Mouse (Mus musculus) erythroblast, embryonic 14.5 days (primary cell): ENCODE data around the gene Coq8b. TPM values are rescaled to one million over a fixed set of nuclear protein-coding genes. Genes with fewer than 3 reads are reported as not detected.

Experiments used
- H3K27me3 ChIP-seq: 2 replicates; pipeline ENCODE4 v1.6.1; 2012; ENCODE audit warnings: inconsistent platforms; ENCODE audit not compliant: control insufficient read depth
- H3K36me3 ChIP-seq: 2 replicates; pipeline ENCODE4 v1.6.1; 2012; ENCODE audit warnings: mild to moderate bottlenecking, inconsistent platforms; ENCODE audit not compliant: control insufficient read depth
- H3K4me1 ChIP-seq: 2 replicates; pipeline ENCODE4 v1.6.1; 2012; ENCODE audit warnings: inconsistent platforms; ENCODE audit not compliant: control insufficient read depth
- H3K4me3 ChIP-seq: replicated peaks from 2 replicates; pipeline ENCODE3; 2012; ENCODE audit warnings: moderate library complexity, mild to moderate bottlenecking, inconsistent platforms
- H3K9me3 ChIP-seq: 2 replicates; pipeline ENCODE4 v1.6.1; 2012; ENCODE audit warnings: low read length, inconsistent platforms, mixed read lengths; ENCODE audit not compliant: control insufficient read depth
- GATA1 ChIP-seq: IDR thresholded peaks from 2 replicates; pipeline ENCODE4 v1.6.1; 2012; ENCODE audit warnings: low read length, inconsistent platforms, mixed read lengths
- TAL1 ChIP-seq: IDR thresholded peaks from 3 replicates; pipeline ENCODE4 v1.6.1; 2012; ENCODE audit warnings: low read length, inconsistent platforms, mixed read lengths
- polyA plus RNA-seq: library from polyadenylated mRNA; stranded (reverse); fragments of >175 nt; gene quantifications from 2 replicates; pipeline ENCODE4 v1.2.3, GENCODE M21; 2012

The Coq8b gene
- polyA plus RNA-seq, 1 experiment: 2.7 TPM

GRCm38 (mm10) chr7:27276021-27276420 is 43.2 kb downstream of the Coq8b start:
- peaks cover 17% of the 10 kb centered on the region for H3K4me1 ChIP-seq
- no peak overlapping the region for H3K4me3 ChIP-seq
- TF ChIP-seq GATA1 (no peak), TAL1 (no peak)
- H3K27me3 ChIP-seq: no peaks in the 10 kb centered on the region
- H3K36me3 ChIP-seq: no peaks in the 10 kb centered on the region
- H3K9me3 ChIP-seq: peaks cover 3% of the 10 kb centered on the region; the same call in 1 of the 2 replicates

- Histone ChIP-seq H3K9me3 (no peaks in the 10 kb centered on the region), H3K36me3 (no peaks in the 10 kb centered on the region), H3K27me3 (no peaks in the 10 kb centered on the region), H3K4me3 (no peak overlapping the region), H3K4me1 (peaks cover 17% of the 10 kb centered on the region)
- TF ChIP-seq TAL1 (no peak), GATA1 (no peak)
Observed at GRCm38 (mm10) chr7:27277191-27277590, 44.4 kb downstream of the Coq8b start.

- no peaks in the 10 kb centered on the region for H3K36me3 ChIP-seq
- TF ChIP-seq TAL1 (no peak), GATA1 (no peak)
Observed at GRCm38 (mm10) chr7:27281717-27282116, 48.9 kb downstream of the Coq8b start.

GRCm38 (mm10) chr7:27282225-27282624 is 49.4 kb downstream of the Coq8b start:
- Histone ChIP-seq H3K27me3 (peaks cover 14% of the 10 kb centered on the region), H3K9me3 (no peaks in the 10 kb centered on the region), H3K4me3 (no peak overlapping the region), H3K4me1 (peaks cover 6% of the 10 kb centered on the region), H3K36me3 (no peaks in the 10 kb centered on the region)
- TF ChIP-seq TAL1 (no peak), GATA1 (no peak)

More at GRCm38 (mm10) chr7:27281717-27282116, 48.9 kb downstream of the Coq8b start:
- Histone ChIP-seq H3K9me3 (no peaks in the 10 kb centered on the region), H3K4me3 (no peak overlapping the region), H3K4me1 (peaks cover 7% of the 10 kb centered on the region), H3K27me3 (peaks cover 14% of the 10 kb centered on the region)

- Histone ChIP-seq H3K36me3 (no peaks in the 10 kb centered on the region), H3K9me3 (no peaks in the 10 kb centered on the region)
- TF ChIP-seq GATA1 (no peak), TAL1 (no peak)
Observed at GRCm38 (mm10) chr7:27284865-27285697, 52.3 kb downstream of the Coq8b start.

GRCm38 (mm10) chr7:27285698-27286066 is 52.9 kb downstream of the Coq8b start:
- peaks cover 6% of the 10 kb centered on the region for H3K4me1 ChIP-seq
- no peaks in the 10 kb centered on the region for H3K36me3 ChIP-seq
- no peak for TF ChIP-seq TAL1
- TF ChIP-seq GATA1: no peak
- H3K4me3 ChIP-seq: no peak overlapping the region
- no peaks in the 10 kb centered on the region for H3K9me3 ChIP-seq
- peaks cover 14% of the 10 kb centered on the region for H3K27me3 ChIP-seq

More at GRCm38 (mm10) chr7:27284865-27285697, 52.3 kb downstream of the Coq8b start:
- peaks cover 6% of the 10 kb centered on the region for H3K4me1 ChIP-seq
- H3K4me3 ChIP-seq: no peak overlapping the region
- peaks cover 14% of the 10 kb centered on the region for H3K27me3 ChIP-seq

- TF ChIP-seq GATA1: no peak
- no peak for TF ChIP-seq TAL1
Observed at GRCm38 (mm10) chr7:27288732-27289131, 55.9 kb downstream of the Coq8b start.

GRCm38 (mm10) chr7:27290555-27290954 is 57.7 kb downstream of the Coq8b start:
- TF ChIP-seq GATA1 (no peak), TAL1 (no peak)
- H3K27me3 ChIP-seq: peaks cover 3% of the 10 kb centered on the region
- no peaks in the 10 kb centered on the region for H3K9me3 ChIP-seq
- no peaks in the 10 kb centered on the region for H3K36me3 ChIP-seq
- no peak overlapping the region for H3K4me3 ChIP-seq
- no peaks in the 10 kb centered on the region for H3K4me1 ChIP-seq

More at GRCm38 (mm10) chr7:27288732-27289131, 55.9 kb downstream of the Coq8b start:
- Histone ChIP-seq H3K9me3 (no peaks in the 10 kb centered on the region), H3K36me3 (no peaks in the 10 kb centered on the region), H3K4me1 (peaks cover 6% of the 10 kb centered on the region), H3K27me3 (peaks cover 14% of the 10 kb centered on the region), H3K4me3 (no peak overlapping the region)

- Histone ChIP-seq H3K9me3 (no peaks in the 10 kb centered on the region), H3K4me1 (no peaks in the 10 kb centered on the region), H3K27me3 (no peaks in the 10 kb centered on the region; the same call in 1 of the 2 replicates), H3K36me3 (no peaks in the 10 kb centered on the region), H3K4me3 (no peak overlapping the region)
- TF ChIP-seq GATA1 (no peak), TAL1 (no peak)
Observed at GRCm38 (mm10) chr7:27291795-27292466, 59.1 kb downstream of the Coq8b start.
